Mouse (Mus musculus) NIH3T3 (cell line): Measurements from ENCODE around the gene Dock2.
A peak's percentile ranks its signal among the peaks of the same experiment; 100 is the strongest.

Experiments
- DNase-seq: peaks from one replicate; pipeline ENCODE4 v3.0.0-alpha.2; 2012; ENCODE audit warnings: low read depth

Dock2 gene

GRCm38 (mm10) chr11:34527238-34527637 lies 256.5 kb downstream of the Dock2 start:
- no peak for DNase-seq

DNA sequence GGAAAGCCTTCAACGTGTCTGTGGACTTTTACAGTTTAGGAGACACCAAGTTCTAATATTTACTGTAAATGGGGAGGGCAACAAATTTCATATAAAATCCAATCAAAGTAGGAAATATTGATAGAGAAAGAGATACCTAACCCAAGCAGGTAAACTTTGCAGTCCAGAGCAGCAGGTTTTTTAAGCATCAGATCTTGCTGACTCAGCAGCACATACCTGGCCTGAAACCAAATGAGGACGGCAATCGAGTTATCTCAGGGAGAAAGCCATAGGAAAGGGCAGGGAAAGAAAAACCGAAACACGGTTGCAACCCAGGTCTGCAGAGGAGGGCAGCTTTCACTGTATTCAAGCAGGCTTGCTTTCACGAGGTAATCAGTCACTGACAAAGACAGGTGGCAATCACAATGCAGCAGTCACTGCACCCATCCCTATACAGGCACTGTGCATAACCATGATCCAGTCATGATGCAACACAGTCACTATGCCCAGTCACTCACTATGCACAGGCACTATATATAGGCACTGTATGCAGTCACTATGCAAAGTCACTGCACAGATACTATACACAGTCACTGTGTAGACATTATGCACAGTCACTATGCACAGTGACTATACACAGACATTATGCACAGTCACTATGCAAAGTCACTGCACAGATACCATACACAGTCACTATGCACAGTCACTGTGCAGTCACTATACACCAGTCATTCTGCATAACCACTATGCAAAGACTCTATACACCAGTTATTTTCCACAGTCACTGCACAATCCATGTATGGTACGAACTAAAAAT lies 258.4 kb downstream of the Dock2 start:
- no peak for DNase-seq

DNA sequence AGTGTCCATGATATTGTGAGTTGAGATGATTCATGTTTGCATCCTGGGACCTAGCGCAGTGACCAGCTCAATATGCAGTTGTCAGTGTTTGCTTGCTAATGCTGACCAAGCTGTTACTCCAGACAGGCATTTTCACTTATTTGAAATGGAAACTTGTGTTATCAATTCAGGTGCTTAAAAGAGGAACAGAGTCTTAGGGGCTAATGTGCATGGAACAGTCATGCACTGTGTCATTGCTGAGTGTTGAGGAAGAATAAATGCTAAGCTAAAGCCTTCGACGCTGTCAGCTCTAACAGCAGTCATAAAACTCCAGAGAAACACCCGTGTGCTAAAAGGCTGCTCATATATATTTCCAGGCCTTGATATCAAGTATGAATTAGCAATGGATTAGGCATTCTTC lies 259.1 kb downstream of the Dock2 start:
- no peak for DNase-seq

DNA sequence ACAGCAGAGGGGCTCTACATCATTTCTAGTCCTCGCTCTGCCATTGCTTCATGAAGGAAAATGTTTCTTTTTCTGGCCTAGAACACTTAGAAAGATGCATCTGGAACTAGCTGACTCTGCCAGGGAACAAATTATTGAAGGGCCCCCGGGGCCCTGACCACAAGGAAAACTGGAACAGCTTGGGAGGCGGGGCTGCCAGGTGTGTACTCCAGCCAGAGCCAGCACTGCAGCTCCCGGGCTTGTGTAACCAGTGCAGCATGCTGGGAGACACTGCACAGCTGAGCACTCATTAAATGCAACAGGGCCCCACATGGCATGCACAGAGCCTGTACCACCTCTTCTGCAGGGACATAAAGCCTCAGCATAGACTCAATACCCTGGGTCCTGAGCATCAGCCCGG lies 265.1 kb downstream of the Dock2 start:
- DNase-seq, result no peak

DNA sequence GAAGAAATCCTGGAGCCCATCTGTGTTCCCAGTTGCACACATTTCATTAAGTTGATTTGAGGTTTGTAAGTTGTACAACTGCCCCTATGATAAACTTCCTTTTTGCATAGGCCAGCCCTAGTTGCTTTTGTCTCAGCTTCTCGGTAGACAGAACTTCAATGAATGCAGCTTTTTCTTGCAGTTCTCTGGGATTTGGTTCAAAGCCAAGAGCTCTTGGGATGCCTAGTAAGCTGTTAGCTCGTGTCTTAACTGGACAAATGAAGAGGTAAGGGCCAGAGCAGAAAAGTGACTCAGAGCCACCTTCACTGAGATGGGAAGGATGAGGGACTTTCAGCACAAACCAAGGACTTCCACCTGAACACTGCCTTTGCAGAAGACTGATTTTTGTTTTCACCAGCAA lies 266.7 kb downstream of the Dock2 start:
- DNase-seq, result no peak

DNA sequence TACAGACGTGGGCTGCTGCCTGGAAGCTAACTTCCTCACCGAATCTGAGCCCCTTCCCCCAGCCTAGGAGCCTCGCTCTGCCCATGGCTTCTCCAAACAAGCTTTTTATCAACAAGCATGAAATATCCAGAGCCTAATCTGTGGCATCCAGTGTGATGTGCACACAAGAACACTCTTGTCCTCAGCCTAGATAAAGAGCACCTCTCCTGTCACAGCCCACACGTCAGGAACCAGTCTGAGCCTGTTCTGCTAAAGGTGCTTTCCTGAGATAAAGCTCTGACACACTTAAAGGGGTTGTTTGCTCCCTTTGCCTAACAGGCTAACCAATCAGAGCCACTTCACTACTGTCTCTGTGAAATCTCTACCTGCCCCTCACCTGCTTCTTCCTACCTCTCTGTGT lies 268.4 kb downstream of the Dock2 start:
- no peak for DNase-seq

- DNase-seq, result no peak
Measured at GRCm38 (mm10) chr11:34506390-34506789, 277.3 kb downstream of the Dock2 start.

GRCm38 (mm10) chr11:34499663-34500062 lies 284.0 kb downstream of the Dock2 start:
- DNase-seq, result no peak

- no peak for DNase-seq
Measured at GRCm38 (mm10) chr11:34494682-34495081, 289.0 kb downstream of the Dock2 start.

GRCm38 (mm10) chr11:34492986-34493385 lies 290.7 kb downstream of the Dock2 start:
- no peak for DNase-seq

DNA sequence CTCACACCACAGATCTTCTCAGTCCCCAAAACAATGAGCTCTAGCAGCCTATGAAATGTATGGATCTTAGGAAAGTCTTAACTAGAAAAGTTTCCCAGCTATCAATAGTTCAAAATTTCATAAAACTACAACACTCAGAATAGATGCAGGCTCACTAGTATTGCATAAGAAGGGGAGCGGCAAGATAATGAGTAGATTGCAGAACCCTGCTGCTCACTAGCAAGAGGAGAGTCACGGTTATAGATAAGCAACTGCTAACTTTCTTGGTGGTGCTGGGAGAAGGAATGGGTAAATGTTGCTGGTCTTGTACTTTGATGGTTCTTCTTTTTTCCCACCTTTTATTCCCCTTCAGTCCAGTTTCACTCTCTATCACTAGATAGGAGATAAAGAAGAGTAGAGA lies 291.5 kb downstream of the Dock2 start:
- no peak for DNase-seq

- no peak for DNase-seq
Measured at GRCm38 (mm10) chr11:34489548-34489947, 294.1 kb downstream of the Dock2 start.

DNA sequence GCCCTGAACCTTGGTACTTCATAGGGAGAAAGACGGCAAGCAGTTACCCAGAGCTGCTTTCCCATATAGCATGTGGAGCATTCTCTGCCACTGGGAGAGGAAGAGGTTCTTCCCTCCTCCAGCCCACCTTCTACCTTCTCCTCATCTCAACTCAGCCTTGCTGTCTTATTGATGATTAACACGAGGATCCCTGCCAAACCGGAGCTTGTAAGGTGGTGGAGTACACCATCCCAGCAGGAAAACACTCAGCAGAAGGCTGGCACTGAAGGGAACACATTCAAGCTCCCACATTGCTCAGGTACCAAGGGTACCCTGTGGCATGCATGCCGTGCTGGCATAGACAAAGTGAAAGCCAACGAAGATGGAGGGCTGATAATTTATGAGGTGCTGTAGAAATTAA lies 304.4 kb downstream of the Dock2 start:
- DNase-seq, result no peak

- DNase-seq, result no peak
Measured at GRCm38 (mm10) chr11:34469792-34470191, 313.9 kb downstream of the Dock2 start.

- no peak for DNase-seq
Measured at GRCm38 (mm10) chr11:34468571-34468970, 315.1 kb downstream of the Dock2 start.

- no peak for DNase-seq
Measured at GRCm38 (mm10) chr11:34467056-34467455, 316.6 kb downstream of the Dock2 start.

DNA sequence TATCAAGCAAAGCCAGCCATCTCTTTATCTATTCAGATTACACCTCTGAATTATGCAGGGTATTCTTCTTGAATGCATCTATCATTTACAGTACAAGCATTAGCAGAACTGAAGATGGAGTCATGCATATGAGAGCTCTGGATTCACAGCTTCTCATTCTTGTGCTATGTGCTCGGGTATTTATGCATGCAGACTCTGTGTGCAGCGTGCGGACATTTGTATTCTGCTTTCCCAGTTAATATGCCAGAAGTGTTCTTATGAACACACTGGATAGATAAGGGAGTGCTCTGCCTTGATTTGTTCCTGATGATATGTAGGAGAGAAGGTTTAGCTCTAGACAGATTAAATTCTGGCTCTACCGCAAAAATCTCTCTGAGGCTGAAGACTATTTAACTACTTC lies 333.7 kb downstream of the Dock2 start:
- DNase-seq, result no peak

GRCm38 (mm10) chr11:34447891-34448290 lies 335.8 kb downstream of the Dock2 start:
- peak; percentile 73 for DNase-seq

- DNase-seq, result no peak
Measured at GRCm38 (mm10) chr11:34438429-34438828, 345.3 kb downstream of the Dock2 start.

DNA sequence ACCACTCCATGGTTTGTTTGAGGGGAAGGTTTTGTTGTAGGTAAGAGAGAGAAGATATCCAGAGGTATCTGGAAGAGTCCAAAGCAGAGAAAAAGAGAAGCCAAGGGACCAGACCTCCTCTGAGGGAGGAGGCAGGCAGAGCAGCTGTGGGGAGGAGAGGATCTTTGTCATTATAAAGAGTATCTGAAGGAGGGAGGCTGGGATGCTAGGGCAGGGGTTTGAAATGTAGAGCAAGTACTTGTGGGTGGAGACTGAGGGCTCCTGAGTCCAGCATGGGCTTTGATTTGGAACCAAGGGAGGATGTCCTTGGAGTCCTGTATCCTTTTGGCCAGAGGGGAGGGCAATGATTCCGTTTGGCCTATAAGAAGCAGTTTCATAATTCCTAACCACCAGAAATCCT lies 346.2 kb downstream of the Dock2 start:
- no peak for DNase-seq

GRCm38 (mm10) chr11:34431978-34432377 lies 351.7 kb downstream of the Dock2 start:
- DNase-seq, result no peak

DNA sequence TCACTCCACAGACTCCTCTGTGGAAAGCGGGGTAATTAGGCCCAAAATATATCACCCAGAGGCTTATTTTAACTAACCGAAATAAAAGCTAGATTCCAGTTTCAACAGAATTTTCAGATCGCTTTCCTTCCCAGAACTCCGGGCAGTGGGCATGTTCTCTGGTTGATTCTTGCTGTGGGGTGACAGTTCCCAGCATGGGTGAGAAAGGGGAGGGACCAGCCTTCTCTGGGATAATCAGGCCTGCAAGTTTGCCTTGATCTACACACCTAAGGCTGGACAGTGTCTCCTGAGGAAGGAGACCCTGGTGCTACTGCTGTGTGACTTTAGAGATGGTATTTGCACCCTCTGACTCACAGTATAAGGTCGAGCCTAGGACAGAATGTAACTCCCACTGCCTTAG lies 352.3 kb downstream of the Dock2 start:
- no peak for DNase-seq

GRCm38 (mm10) chr11:34430940-34431339 lies 352.8 kb downstream of the Dock2 start:
- DNase-seq, result no peak

GRCm38 (mm10) chr11:34427212-34427611 lies 356.5 kb downstream of the Dock2 start:
- no peak for DNase-seq
